Mouse (Mus musculus) urinary bladder, postnatal 36 days (tissue): ENCODE measurements at regions not wholly inside any gene's neighbourhood (a gene's known extent, or its start where the extent isn't known, plus 50 kb on each side); places are given as distances from the start of the nearest gene placed in this dataset.

Experiments
- DNase-seq, 2 experiments: peaks; one replicate each; pipeline ENCODE4 v3.0.0; 2022; ENCODE audit warnings: low spot score in 2 of 2, mixed read lengths in 1 of 2

DNA sequence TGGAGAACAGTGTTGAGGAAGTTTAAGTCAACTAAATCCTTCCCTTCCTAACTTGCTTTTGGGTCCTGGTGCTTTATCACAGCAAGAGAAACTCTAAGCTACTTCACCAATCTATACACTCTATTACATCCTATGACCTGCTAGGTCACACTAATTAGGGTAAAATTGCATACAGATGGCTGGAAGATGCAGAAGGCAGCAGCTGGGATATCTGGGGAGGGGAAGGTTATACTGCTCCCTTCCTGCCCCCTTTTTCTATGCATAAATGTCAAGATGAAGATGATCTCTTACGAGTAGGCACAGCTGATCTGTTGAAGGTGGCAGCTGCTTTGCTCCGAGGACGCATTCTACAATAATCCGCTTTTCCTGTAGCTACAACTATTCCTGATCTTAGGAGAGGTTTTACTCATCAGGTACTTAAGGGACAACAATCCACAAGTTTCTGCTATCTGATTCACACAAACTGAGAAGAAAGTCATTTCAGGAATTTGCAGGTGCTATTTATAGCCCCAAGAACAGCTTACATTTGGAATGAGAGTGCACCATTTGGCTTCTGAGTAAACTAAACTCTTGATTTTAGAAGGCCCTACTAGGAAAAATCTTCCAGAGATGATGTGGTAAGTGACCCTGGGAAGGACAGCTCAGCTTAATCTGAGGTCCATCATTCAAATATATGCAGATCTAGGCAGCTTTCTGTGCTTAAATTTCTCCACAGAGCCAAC, 146.3 kb upstream of the Krr1 start:
- no peak for DNase-seq

DNA sequence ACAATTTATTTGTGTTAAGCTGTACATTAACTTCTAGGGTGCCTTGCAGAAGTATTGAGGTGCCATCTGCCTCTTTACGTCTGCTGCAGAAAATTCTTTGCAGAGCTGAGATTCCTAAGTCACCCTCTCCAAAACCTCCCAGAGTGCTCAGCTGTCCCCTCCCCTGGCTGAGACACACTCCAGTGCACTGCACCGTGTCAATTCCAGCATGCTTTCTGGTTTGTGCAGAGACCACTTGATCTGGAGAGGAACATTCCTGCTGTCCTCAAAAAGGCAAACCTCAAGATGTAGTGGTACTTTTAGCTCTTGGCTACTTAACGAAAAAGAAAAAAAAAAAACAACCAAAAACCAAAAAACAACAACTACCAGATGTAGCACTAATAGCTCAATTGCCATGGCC, 145.2 kb upstream of the Krr1 start:
- DNase-seq: no peak

DNA sequence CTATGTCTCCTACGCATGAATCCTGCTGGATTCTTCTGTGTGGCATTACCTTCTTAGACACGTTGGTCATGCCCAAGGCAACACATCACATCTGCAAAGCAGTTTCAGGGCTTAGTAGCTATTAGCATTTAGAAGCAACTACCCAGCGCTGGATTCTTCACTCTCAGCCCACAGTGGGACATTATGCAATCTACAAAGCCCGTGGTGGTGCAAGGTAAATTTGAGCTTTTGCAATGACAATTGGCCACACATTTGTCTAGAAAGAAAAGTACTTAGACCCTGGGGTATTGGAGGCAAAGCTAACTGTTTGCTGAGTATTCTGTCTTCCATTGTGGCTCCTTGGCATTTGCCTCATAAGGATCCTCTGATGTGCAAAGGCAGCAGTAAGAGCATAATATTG, 144.5 kb upstream of the Krr1 start:
- DNase-seq: no peak

DNA sequence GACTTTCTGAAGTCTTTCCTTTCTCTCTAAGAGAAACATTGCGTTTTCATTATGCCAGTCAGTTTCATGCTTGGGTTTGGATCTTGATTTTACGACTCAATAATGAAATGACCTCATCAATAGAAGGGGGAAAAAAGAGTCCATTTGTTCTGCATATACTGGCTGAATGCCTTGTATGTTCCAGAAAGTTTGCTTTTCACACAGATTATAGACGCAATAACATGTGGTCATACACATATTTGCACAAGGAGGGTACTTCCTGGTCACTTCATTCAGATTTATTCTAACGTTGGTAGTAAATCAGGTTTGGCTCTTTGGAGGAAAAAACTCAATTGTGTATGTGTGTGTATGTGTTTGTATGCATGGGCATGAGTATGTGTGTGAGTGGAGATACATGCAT, 143.9 kb upstream of the Krr1 start:
- DNase-seq: no peak

DNA sequence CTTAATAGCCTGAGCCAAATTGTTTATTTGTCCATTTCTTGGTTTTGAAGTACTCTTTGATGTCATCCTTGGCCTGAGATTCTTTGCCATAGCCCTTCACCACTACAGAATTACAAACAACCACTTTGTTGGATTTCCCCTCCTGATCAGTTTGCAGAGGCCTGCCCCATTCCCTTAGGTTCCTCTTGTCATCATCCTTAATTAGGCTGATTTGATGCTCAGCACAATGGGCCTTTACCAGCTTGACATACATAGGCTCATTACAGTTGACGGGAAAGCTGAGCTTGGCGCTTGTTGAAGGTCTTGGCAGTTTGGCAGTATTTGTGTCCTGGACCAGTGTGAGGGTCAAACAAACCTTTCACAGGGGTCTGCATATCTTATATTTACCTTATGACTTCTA, 143.2 kb upstream of the Krr1 start:
- DNase-seq: no peak

DNA sequence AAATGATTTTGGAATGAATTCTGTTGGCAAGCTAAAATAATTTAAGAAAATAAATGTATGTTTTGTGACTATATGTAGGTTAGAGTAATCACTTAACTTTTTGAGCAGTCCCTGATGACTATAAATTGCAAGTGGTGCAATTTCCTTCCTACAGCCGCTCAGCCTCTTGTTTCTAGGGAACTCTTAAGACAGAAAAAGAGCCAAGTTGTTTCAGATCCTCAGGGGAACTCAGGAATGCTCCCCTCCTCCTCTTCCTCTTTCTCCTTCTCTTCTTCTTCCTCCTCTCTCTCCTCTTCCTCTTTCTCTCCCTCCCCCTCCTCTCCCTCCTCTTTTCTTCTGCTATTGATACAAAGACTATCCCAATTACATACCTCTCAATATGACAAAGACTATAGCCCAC, 141.4 kb upstream of the Krr1 start:
- DNase-seq: no peak

DNA sequence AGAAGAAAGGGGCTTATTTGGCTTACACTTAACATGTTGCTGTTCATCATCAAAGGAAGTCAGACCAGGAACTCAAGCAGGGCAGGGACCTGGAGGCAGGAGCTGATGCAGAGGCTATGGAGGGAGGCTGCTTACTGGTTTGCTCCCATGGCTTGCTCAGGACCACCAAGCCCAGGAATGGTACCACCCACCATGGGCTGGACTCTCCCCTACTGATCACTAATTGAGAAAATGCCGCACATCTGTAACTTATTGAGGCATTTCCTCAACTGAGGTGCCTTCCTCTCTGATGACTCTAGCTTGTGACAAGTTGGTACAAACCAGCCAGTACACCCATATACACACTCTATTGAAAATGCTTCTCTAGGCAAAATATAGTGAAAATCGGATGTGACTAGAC, 138.9 kb upstream of the Krr1 start:
- DNase-seq: no peak

DNA sequence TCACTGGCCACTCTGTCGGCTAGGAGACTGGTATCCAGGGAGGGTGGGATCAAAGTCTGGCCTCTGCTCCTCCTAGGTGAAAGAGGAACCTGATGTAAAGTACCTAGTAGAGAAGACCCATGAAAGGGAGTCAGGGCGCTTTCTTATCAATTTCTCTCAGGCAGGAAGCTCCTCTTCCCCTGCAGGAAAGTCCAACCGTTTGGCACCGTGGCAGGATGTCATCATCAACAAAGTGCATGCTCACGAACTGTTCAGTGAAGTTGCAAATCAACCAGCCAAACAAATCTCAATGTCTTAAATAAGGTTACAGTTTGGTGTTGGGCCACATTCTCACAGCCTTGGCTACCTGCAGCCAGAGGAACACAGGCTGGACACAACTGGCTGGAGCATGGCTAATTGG, 138.2 kb upstream of the Krr1 start:
- DNase-seq: no peak

DNA sequence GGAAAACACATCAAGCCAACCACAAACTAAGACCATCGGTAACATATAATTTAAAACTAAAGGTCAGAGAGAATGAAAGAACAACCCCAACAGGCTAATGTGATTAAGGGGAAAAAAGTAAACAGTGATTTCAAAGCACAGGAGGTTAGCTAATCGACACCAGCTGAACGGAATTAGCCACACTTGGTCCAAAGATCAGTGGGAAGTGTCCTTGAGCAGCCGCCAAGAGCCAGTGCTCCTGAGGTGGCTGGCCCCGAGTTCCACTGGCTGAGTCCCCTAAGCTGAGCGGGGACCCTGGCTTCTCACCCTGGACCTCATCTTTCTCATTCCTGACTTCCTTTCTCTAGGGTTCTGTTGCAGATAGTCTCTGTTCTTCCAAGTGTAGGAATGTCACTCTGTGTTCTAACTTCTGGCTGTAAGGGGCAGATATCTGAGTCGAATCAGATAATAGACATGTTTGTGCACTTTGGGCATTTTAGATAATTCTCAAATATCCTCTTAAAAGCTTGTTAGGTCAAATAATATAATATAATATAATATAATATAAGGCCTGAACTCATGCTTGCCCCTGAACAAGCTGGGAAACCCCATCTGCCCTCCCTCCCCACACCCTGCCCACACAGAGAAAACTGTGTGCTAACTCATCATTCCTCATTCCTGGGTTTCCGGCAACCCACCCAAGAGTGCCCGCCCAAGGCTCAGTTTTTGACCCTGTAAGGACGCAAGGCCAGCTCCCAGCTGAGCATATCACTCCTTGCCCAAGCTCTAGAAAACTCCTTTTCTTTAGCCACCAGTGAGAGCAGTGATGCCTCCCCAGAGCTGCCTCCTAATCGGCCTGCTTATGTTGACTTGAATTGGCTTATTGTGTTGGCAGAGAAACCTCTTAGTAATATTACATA, 137.3 kb upstream of the Krr1 start:
- no peak for DNase-seq

DNA sequence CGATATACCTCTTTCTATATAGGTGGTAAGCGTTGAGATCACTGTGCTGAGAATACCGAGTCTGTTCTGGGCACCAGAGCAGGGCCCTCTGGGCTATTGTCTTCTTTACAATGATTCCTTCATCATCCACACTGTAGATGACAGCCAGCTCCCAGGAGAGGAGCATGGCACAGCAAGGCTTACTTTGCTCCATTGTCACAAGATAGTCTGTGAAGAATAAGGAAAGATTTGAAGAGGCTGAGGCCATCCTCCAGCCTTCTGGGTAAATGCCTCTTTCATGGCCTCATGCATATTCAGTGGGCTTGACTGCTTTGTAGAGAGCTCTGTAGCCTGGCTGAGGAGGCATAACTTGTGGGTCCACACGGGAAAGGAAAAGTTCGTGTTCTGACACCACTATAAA, 136.3 kb upstream of the Krr1 start:
- no peak for DNase-seq

DNA sequence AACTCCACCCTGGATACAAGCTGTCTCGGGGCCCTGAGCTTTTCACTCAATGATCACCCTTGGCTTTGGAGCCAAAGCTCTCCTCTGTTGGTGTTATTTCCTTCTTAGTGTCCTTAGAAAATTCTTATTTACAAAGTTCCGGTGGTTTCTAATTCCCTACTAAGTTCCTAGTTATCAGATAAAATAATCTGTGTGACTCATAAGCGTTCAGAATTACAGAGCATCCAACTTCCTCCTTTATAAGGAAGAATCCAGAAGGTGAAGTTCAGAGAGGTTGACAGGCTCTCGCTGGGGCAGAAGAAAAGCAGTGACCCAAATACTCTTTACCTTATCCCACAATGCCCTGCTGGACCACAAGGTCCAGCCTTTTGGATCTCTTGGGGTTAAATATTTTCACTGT, 135.7 kb upstream of the Krr1 start:
- DNase-seq: no peak

DNA sequence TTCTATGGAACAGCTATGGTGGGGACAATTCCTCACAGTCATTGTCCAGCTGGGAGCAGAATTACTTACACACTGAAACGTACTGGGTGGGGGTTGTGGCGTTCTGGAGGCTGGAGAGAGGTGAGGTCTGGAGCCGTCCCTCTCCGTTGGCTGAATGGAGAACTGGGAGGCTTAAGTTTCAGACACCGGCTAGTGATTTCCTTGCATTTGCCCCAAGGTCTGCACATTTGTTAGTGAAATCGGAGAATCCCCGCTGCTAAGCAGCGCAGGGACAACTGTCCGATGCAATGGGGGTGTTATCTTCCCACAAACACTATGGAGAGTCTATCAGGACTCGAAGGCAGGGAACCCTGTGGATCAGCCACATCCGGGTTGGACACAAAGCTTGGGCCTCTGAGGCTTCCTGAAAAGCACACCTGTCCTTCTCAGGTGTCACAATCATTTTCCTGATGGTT, 130.1 kb upstream of the Krr1 start:
- DNase-seq: no peak

DNA sequence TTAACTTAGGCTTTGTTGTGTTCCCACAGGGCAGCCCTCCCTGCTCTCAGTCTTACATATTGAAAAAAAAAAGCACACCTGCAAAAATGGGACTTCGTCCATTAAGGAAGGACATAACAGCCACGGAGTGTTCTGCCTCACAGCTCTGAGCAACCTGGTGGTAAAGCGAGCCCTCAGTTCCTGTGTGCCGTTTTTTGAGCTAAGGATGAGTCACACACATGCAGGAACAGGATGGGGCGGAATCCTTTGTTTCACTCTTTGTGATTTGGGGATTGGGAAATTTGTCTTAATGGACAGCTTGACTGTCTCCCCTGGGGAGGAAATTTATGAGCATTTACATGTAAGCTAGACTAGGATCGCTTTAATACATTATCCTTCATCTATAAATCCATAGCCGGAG, 129.6 kb upstream of the Krr1 start:
- no peak for DNase-seq

DNA sequence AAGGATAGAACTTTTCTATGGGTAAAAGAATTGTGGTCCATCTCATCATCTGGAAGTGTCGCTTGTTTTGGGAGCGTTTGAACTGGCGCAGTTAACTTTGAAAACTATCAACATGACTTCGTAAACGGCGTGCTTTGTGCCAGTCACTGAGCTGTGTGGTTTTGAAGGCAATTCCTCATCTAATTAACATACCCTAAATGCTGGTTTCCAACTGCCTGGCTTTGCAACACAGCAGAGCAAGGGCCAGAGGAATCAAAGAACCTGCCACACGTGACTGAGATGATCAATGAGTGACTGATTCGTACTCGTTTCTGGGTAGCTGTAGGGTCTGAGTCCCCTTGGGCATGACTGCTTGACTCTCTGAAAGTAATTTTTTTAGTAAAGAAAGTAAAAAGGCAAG, 129.2 kb upstream of the Krr1 start:
- no peak for DNase-seq

DNA sequence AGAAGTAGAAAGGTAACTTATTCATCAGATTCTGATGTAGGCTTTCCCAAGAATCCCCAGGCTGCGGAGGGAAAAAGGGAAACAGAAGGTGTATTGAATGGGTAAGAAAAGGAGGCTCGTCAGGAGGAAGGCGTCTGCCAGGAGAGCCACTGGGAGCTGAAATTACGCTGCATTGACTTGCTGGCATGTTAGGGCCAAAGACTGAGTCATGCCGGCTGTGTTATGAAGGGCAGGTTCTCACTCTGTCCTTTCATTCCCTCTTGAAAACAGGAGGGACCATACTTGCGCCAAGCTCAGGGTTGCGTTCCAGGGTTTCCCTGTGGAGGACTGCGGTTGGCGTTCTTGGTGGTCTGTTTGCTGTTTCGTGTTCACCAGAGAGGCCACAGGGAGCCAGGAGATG, 128.3 kb upstream of the Krr1 start:
- peak in 1 of 2 experiments; percentile 24 for DNase-seq

DNA sequence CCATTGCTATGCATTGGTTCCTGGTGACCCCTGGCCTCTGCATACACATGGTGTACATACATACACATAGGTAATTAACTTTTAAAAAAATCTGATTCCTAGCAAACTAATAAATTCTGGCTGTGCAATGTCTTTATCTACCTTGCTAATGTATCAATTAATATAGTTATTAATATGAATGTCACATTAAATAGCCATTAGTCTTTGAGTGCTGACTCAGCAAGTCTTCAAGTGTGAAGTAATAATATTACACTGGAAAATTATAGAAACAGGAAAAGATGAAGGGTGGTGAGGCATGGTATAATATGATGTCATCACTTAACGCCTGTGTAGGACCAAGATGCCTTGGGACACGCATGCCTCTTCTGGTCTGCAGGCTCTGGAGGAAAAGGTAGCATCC, 126.5 kb upstream of the Krr1 start:
- no peak for DNase-seq

DNA sequence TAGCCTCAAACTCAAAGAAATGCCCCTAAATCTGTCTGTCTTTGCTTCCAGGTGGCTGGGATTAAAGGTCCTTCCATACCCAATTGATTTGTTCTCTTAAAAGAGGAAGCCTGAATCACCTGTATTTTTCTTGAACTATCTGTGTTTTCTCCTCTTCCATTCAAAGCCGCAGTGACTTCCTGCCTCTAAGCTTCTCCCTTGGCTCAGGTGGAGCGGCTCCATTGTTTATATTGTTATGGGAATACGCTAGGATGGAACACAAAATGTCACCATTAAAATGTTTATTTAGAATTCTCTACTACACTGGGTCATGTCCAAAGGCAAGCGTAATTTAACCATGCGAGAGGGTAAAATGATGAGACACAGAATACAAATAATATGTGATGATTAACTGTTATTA, 118.2 kb upstream of the Krr1 start:
- DNase-seq: no peak

DNA sequence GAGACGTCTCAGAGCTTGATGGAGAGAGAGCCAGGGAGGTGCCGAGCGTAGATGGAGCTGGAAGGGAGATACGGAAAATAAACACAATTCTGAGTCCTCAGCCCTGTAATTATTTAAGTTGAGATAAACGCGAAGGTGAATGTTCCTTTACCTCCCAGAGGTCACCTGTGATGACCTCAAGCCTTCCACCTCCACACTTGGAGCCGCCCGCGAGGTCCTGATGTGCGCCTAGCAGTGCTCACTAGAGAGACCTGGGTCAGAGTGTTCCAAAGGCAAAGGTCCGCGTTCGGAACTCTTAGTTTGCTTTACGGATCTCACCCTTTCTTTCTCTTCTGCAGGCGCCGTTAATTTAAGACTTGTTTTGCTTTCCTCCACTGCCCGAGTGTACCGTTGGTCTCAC, 117.0 kb upstream of the Krr1 start:
- DNase-seq: no peak

DNA sequence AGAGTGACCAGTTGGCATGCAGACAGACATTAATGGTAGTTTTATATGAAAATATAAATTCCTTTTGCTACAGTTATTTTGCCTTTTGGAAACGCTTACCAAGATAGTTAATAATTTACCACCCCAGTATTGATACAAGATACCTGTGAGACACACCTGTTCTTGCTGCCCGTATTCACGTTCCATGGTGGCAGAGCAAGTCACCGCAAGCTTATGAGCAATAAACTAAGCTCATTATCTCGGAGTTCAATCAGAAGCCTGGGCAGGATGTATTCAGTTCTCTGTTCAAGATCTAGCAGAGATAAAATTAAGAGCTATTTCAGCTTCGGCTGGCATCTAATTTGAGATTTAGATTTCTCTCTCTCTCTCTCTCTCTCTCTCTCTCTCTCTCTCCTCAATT, 114.1 kb upstream of the Krr1 start:
- DNase-seq: peak in 1 of 2 experiments; percentile 28

DNA sequence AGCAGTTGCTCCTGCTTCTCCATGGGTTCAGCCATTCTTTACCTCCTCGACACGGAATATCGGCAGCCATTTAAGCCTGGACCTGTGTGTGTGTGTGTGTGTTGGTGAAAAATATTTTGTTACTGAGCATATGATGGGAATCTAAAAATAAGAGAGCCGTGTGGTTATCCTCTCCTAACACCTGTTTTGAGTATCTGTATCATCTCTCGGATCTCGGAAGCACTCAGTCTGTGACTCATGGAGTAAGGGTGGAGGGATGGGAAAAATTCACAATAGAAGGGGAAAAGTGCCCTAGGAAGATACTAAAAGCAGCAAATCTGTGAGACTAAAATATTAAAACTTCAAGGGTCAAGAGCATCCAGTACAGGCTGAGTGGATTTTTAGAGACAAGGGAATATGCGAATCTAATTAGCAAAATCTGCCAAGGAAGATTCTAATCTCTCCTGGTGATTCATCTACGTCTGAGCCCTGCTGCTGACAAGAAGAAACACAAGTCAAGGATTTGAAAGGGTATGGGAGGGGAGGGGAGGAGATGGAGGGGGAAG, 107.1 kb upstream of the Krr1 start:
- no peak for DNase-seq

DNA sequence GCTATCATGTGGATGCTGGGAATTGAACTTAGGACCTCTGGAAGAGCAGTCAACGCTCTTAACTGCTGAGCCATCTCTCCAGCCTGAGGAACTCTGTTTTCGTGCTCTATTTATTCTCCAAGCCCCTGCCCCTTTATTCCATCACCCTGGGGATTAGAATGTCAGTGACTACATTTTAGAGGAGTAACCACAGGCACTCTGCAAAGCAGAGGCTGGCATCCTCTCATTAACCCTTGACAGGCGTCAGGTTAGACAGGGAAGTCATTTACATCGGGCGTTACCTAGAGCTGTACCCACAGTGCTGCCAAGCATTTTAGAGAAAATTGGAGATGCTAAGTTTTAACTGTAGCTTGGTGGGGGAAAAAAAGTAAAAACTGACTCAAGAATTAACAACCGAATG, 105.4 kb upstream of the Krr1 start:
- DNase-seq: no peak

DNA sequence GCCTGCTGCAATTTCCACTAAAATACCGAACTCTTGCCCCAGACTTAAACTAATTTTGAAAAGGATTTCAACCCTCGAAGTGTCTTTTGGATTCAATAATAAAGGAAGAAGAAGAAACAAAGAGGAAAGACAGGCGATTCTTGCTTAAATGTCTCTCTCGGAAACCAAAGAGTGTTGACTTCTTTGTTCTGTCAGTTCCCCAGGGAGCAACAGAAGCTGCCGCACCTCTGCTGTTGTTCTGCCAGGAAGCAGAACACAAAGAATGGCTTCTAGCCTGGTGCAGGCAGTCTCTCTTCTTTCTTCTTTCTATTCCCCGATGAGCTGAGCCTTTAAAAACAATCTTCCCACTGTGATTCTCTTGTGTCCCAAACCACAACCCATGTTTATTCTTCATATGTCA, 104.9 kb upstream of the Krr1 start:
- DNase-seq: no peak

DNA sequence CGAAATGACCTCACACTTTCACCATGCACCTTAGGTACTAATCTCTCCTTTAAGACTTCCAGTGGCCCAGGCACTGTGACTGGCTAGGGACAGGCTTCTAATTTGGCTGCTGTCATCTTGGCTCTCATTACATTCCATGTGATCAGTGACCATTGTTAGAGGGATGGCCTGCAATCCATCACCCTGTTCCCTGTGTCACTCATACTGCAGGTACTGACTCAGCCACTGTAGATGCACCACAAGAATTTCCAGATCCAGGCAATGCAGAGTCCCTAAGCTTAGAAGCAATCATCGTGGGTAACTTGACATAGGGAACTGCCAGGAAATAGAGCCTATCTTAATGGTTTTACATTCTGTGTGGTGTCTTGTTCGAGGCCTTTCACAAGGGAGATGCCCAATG, 92.1 kb upstream of the Krr1 start:
- no peak for DNase-seq
